Mouse (Mus musculus) limb, embryonic 11.5 days (tissue): ENCODE data around the gene Galntl5. TPM values are rescaled to one million over a fixed set of nuclear protein-coding genes. Genes with fewer than 3 reads are reported as not detected.
"Not testable (repeated sequence)": the region's sequence is repeated elsewhere in the genome, so short reads cannot be mapped to it uniquely, and the experiment has no call there.

Source experiments
- ATAC-seq: fragments of 200-750 bp; cut with Nextera tagmentation; 2 replicates; pipeline ENCODE4 v1.8.0; 2017; ENCODE audit warnings: low read depth; ENCODE audit not compliant: insufficient number of reproducible peaks, low FRiP score, low TSS enrichment
- DNase-seq: peaks from one replicate; pipeline ENCODE4 v3.0.0-alpha.2; 2015; ENCODE audit warnings: low spot score
- H3K27ac ChIP-seq: fragments of 300-500 bp; sonication (generic); replicated peaks from 2 replicates; pipeline ENCODE4 v1.5.1; 2014; ENCODE audit warnings: low read depth, mild to moderate bottlenecking, low read length
- H3K27me3 ChIP-seq: fragments of 300-500 bp; sonication (generic); 2 replicates; pipeline ENCODE4 v1.6.1; 2014; ENCODE audit warnings: mild to moderate bottlenecking, low read length, mixed read lengths; ENCODE audit not compliant: control insufficient read depth, insufficient read depth
- H3K36me3 ChIP-seq: fragments of 300-500 bp; sonication (generic); 2 replicates; pipeline ENCODE4 v1.6.1; 2014; ENCODE audit warnings: mild to moderate bottlenecking, low read length, moderate library complexity, mixed read lengths; ENCODE audit not compliant: control insufficient read depth, insufficient read depth
- H3K4me1 ChIP-seq: fragments of 300-500 bp; sonication (generic); 2 replicates; pipeline ENCODE4 v1.6.1; 2014; ENCODE audit warnings: low read length, mixed read lengths; ENCODE audit not compliant: control insufficient read depth, insufficient read depth
- H3K4me2 ChIP-seq: fragments of 300-500 bp; sonication (generic); 2 replicates; pipeline ENCODE4 v1.6.1; 2014; ENCODE audit warnings: low read depth, mild to moderate bottlenecking, moderate library complexity; ENCODE audit not compliant: severe bottlenecking
- H3K4me3 ChIP-seq: fragments of 300-500 bp; sonication (generic); 2 replicates; pipeline ENCODE4 v1.5.1; 2014; ENCODE audit warnings: low read depth, low read length
- H3K9ac ChIP-seq: fragments of 300-500 bp; sonication (generic); 2 replicates; pipeline ENCODE4 v1.6.1; 2014; ENCODE audit warnings: mild to moderate bottlenecking, low read length
- H3K9me3 ChIP-seq: fragments of 300-500 bp; sonication (generic); 2 replicates; pipeline ENCODE4 v1.6.1; 2016; ENCODE audit warnings: low read length; ENCODE audit not compliant: control insufficient read depth
- WGBS: fragments of 180-500 bp; shearing (Covaris S2); extraction: QIAGEN DNeasy Blood & Tissue Kit; methylation state at CpG from one replicate; pipeline ENCODE4 v1.1.7; 2014; 5-methylcytosine and 5-hydroxymethylcytosine counted together
- polyA plus RNA-seq: library from polyadenylated mRNA; unstranded; fragments of >200 nt; fragmentation: Nextera tagmentation; extraction: Ambion mirVana; gene quantifications from 2 replicates; pipeline ENCODE4 v1.2.1, GENCODE M21; 2014

Gene Galntl5
- polyA plus RNA-seq, 1 experiment from 2014 or later: not detected

- peak; percentile 23 for DNase-seq
- WGBS: 43% methylated on average over 11 of the region's 11 CpGs
These were observed 20.7 kb upstream of the Galntl5 start for GRCm38 (mm10) chr5:25160515-25160914.

GRCm38 (mm10) chr5:25162981-25163380 is 18.3 kb upstream of the Galntl5 start:
- DNase-seq (no peak), ATAC-seq (no peak)
- no peaks in the 10 kb centered on the region; the same call in 1 of the 2 replicates for H3K4me1 ChIP-seq
- no peak overlapping the region for H3K27ac ChIP-seq
- 82% methylated on average over 4 of the region's 4 CpGs for WGBS
- H3K9ac ChIP-seq: no peak overlapping the region
- H3K27me3 ChIP-seq: no peaks in the 10 kb centered on the region
- H3K4me3 ChIP-seq: no peak overlapping the region
- no peaks in the 10 kb centered on the region for H3K9me3 ChIP-seq
- H3K4me2 ChIP-seq: no peak overlapping the region
- no peaks in the 10 kb centered on the region for H3K36me3 ChIP-seq

More at GRCm38 (mm10) chr5:25160515-25160914, 20.7 kb upstream of the Galntl5 start:
- H3K36me3 ChIP-seq: no peaks in the 10 kb centered on the region
- no peak; the same call in 1 of the 2 replicates for ATAC-seq
- no peak overlapping the region for H3K9ac ChIP-seq
- no peaks in the 10 kb centered on the region; the same call in 1 of the 2 replicates for H3K4me1 ChIP-seq
- H3K9me3 ChIP-seq: no peaks in the 10 kb centered on the region
- H3K27me3 ChIP-seq: no peaks in the 10 kb centered on the region
- no peak overlapping the region for H3K4me3 ChIP-seq
- H3K27ac ChIP-seq: no peak overlapping the region
- H3K4me2 ChIP-seq: no peak overlapping the region

- no peak for DNase-seq
- WGBS: 93% methylated on average over 3 of the region's 3 CpGs
- H3K9ac ChIP-seq: no peak overlapping the region
- no peak overlapping the region for H3K4me2 ChIP-seq
- ATAC-seq: no peak
- H3K27me3 ChIP-seq: no peaks in the 10 kb centered on the region
- no peaks in the 10 kb centered on the region for H3K36me3 ChIP-seq
- no peak overlapping the region for H3K4me3 ChIP-seq
- H3K4me1 ChIP-seq: no peaks in the 10 kb centered on the region; the same call in 1 of the 2 replicates
- H3K9me3 ChIP-seq: no peaks in the 10 kb centered on the region
- no peak overlapping the region for H3K27ac ChIP-seq
These were observed 17.3 kb upstream of the Galntl5 start for GRCm38 (mm10) chr5:25163938-25164337.

GRCm38 (mm10) chr5:25164341-25164740 is 16.9 kb upstream of the Galntl5 start:
- no peak overlapping the region for H3K4me3 ChIP-seq
- ATAC-seq (no peak), DNase-seq (no peak)
- H3K9me3 ChIP-seq: no peaks in the 10 kb centered on the region
- no peaks in the 10 kb centered on the region for H3K27me3 ChIP-seq
- no peaks in the 10 kb centered on the region for H3K36me3 ChIP-seq
- no peaks in the 10 kb centered on the region; the same call in 1 of the 2 replicates for H3K4me1 ChIP-seq
- no peak overlapping the region for H3K27ac ChIP-seq
- 75% methylated on average over 1 of the region's 1 CpGs for WGBS
- no peak overlapping the region for H3K9ac ChIP-seq
- no peak overlapping the region for H3K4me2 ChIP-seq

- H3K27me3 ChIP-seq: no peaks in the 10 kb centered on the region
- no peak overlapping the region for H3K27ac ChIP-seq
- no peaks in the 10 kb centered on the region; the same call in 1 of the 2 replicates for H3K4me1 ChIP-seq
- no peak overlapping the region for H3K4me3 ChIP-seq
- ATAC-seq: no peak
- 85% methylated on average over 4 of the region's 4 CpGs for WGBS
- H3K9ac ChIP-seq: no peak overlapping the region
- no peak for DNase-seq
- H3K36me3 ChIP-seq: no peaks in the 10 kb centered on the region
- H3K4me2 ChIP-seq: no peak overlapping the region
- H3K9me3 ChIP-seq: no peaks in the 10 kb centered on the region
These were observed 16.0 kb upstream of the Galntl5 start for GRCm38 (mm10) chr5:25165102-25165788.

GRCm38 (mm10) chr5:25165789-25166135 is 15.5 kb upstream of the Galntl5 start:
- Histone ChIP-seq H3K4me1 (no peaks in the 10 kb centered on the region), H3K27me3 (no peaks in the 10 kb centered on the region), H3K9me3 (no peaks in the 10 kb centered on the region), H3K9ac (no peak overlapping the region), H3K36me3 (no peaks in the 10 kb centered on the region), H3K4me2 (no peak overlapping the region), H3K4me3 (no peak overlapping the region), H3K27ac (no peak overlapping the region)
- ATAC-seq (no peak), DNase-seq (no peak)
- 87% methylated on average over 3 of the region's 3 CpGs for WGBS

- 83% methylated on average over 4 of the region's 4 CpGs for WGBS
- Histone ChIP-seq H3K4me1 (no peaks in the 10 kb centered on the region), H3K4me3 (no peak overlapping the region), H3K27ac (no peak overlapping the region), H3K9ac (no peak overlapping the region), H3K9me3 (no peaks in the 10 kb centered on the region), H3K4me2 (no peak overlapping the region), H3K27me3 (no peaks in the 10 kb centered on the region), H3K36me3 (no peaks in the 10 kb centered on the region)
- DNase-seq: no peak
- ATAC-seq: no peak
These were observed 14.6 kb upstream of the Galntl5 start for GRCm38 (mm10) chr5:25166665-25167064.

GRCm38 (mm10) chr5:25177937-25178336 is 3.3 kb upstream of the Galntl5 start:
- not testable (repeated sequence) for ATAC-seq, H3K9ac ChIP-seq
- 95% methylated on average over 5 of the region's 5 CpGs for WGBS

GRCm38 (mm10) chr5:25178543-25178942 is 2.7 kb upstream of the Galntl5 start:
- not testable (repeated sequence) for H3K4me3 ChIP-seq, H3K9ac ChIP-seq, H3K9me3 ChIP-seq, DNase-seq, H3K27me3 ChIP-seq, H3K4me2 ChIP-seq, H3K4me1 ChIP-seq, ATAC-seq, H3K36me3 ChIP-seq, H3K27ac ChIP-seq
- 86% methylated on average over 4 of the region's 4 CpGs for WGBS

More at GRCm38 (mm10) chr5:25177937-25178336, 3.3 kb upstream of the Galntl5 start:
- not testable (repeated sequence) for H3K4me1 ChIP-seq, H3K27me3 ChIP-seq, H3K27ac ChIP-seq, DNase-seq, H3K4me3 ChIP-seq, H3K9me3 ChIP-seq, H3K4me2 ChIP-seq, H3K36me3 ChIP-seq
